Mouse (Mus musculus): ENCODE measurements at regions not wholly inside any gene's neighbourhood (a gene's known extent, or its start where the extent isn't known, plus 50 kb on each side); places are given as distances from the start of the nearest gene placed in this dataset.

DNA sequence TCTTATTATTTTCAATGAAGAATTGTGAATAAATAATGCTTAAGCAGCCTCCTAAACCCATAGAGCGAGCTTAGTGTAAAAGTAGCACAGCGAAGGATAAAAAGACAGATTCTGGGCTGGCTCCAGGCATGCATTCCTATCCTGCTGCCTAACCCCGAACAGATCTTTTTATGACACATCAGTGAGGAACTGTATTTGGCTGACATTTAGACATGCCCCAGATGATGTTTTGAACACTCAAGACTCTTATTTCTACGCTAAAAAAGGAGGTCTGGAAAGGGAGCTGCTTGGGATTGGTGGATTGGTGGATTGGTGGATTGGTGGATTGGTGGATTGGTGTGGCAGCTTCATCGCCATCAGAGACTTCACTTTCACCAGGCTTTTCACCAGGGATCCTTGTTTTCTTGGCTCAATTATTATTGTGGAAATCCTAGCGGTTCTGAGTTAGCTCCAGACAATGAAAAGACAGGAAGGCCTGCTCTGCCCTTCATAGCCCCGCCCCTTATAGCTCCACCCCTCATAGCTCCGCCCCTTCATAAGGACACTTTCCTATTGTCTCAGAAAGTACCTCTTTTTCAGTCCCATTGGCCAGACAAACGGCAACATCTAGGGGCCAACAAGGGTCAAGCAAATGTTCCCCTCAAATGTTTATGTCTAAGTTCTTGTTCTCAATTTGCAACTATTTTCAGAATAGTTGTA, 59.6 kb upstream of the Plxnc1 start:
- H3K4me2 ChIP-seq (ENCODE audit: low read depth, low read length) = no peak overlapping the region
- no peaks in the 10 kb centered on the region for H3K36me3 ChIP-seq (replicated peaks; ENCODE audit: control insufficient read depth, insufficient read depth, low read depth, low read length)
- H3K4me3 ChIP-seq (ENCODE audit: low read depth, low read length) = no peak overlapping the region
- DNase-seq (ENCODE audit: low spot score) (no peak), ATAC-seq (replicated peaks; ENCODE audit: insufficient number of reproducible peaks, low FRiP score, low TSS enrichment, low read depth) (no peak)
- no peaks in the 10 kb centered on the region for H3K27me3 ChIP-seq (ENCODE audit: control insufficient read depth, insufficient read depth, low read length)
- no peaks in the 10 kb centered on the region for H3K9me3 ChIP-seq (replicated peaks; ENCODE audit: control insufficient read depth, low read length)
- 86% methylated on average over 9 of the region's 9 CpGs for WGBS
- no peak overlapping the region for H3K27ac ChIP-seq (replicated peaks; ENCODE audit: low read depth, low read length)
- H3K4me1 ChIP-seq (ENCODE audit: control insufficient read depth, insufficient read depth, low read length) = no peaks in the 10 kb centered on the region
- H3K9ac ChIP-seq (replicated peaks; ENCODE audit: low read length) = no peak overlapping the region

DNA sequence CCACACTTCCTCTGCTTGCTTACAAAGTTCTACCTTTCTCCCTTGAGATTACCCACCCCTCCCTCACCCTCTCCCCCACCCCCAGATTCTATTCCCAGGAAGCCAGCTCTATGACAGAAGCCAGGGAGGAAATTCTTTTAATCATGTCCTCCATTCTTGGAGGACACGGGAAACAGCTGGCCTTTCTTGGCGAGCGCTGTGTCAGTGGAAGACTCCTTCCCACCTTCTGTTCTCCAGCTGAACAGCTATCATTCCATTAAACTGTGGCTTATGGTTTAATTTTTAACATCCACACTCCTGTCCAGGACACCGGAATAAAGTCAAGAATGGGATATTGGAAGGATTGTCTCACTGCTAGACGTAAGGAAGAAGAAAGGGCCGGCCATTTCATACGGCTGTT, 59.0 kb upstream of the Plxnc1 start:
- Histone ChIP-seq H3K4me2 (ENCODE audit: low read depth, low read length) (no peak overlapping the region), H3K27ac (replicated peaks; ENCODE audit: low read depth, low read length) (no peak overlapping the region), H3K36me3 (replicated peaks; ENCODE audit: control insufficient read depth, insufficient read depth, low read depth, low read length) (no peaks in the 10 kb centered on the region), H3K9ac (replicated peaks; ENCODE audit: low read length) (no peak overlapping the region), H3K4me3 (ENCODE audit: low read depth, low read length) (no peak overlapping the region), H3K9me3 (replicated peaks; ENCODE audit: control insufficient read depth, low read length) (no peaks in the 10 kb centered on the region), H3K4me1 (ENCODE audit: control insufficient read depth, insufficient read depth, low read length) (no peaks in the 10 kb centered on the region), H3K27me3 (ENCODE audit: control insufficient read depth, insufficient read depth, low read length) (no peaks in the 10 kb centered on the region)
- whole genome bisulfite sequencing = 88% methylated on average over 7 of the region's 7 CpGs
- no peak for DNase-seq (ENCODE audit: low spot score)
- no peak for ATAC-seq (replicated peaks; ENCODE audit: insufficient number of reproducible peaks, low FRiP score, low TSS enrichment, low read depth)

- H3K4me2 ChIP-seq (ENCODE audit: low read depth, low read length) = no peak overlapping the region
- ATAC-seq (replicated peaks; ENCODE audit: insufficient number of reproducible peaks, low FRiP score, low TSS enrichment, low read depth) (no peak), DNase-seq (ENCODE audit: low spot score) (no peak)
- no peaks in the 10 kb centered on the region for H3K36me3 ChIP-seq (replicated peaks; ENCODE audit: control insufficient read depth, insufficient read depth, low read depth, low read length)
- H3K9ac ChIP-seq (replicated peaks; ENCODE audit: low read length) = no peak overlapping the region
- H3K27ac ChIP-seq (replicated peaks; ENCODE audit: low read depth, low read length) = no peak overlapping the region
- no peaks in the 10 kb centered on the region for H3K27me3 ChIP-seq (ENCODE audit: control insufficient read depth, insufficient read depth, low read length)
- H3K4me1 ChIP-seq (ENCODE audit: control insufficient read depth, insufficient read depth, low read length) = no peaks in the 10 kb centered on the region
- H3K9me3 ChIP-seq (replicated peaks; ENCODE audit: control insufficient read depth, low read length) = no peaks in the 10 kb centered on the region
- H3K4me3 ChIP-seq (ENCODE audit: low read depth, low read length) = no peak overlapping the region
- WGBS = 82% methylated on average over 6 of the region's 6 CpGs
Observed at GRCm38 (mm10) chr10:95001650-95002049, 57.0 kb upstream of the Plxnc1 start.

DNA sequence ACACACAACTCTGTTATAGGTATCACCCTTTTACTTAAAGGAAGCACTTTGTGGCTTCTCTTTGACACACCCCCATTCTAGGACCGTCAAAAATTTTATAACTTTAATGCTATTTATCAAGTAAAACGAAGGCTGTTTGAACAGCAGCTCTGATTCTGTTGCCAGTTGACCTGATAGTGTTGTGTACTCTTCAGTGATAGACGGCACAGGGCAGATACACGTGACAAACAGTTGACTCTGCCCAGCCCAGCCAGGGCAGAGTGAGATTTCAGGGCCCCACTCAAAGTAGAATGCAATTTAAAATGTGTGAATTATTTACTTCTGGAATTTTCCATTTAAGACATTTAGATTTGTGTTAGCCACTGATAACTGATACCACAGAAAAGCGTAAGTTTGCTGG, 55.1 kb upstream of the Plxnc1 start:
- H3K9me3 ChIP-seq (replicated peaks; ENCODE audit: control insufficient read depth, low read length) = no peaks in the 10 kb centered on the region
- H3K4me3 ChIP-seq (ENCODE audit: low read depth, low read length) = no peak overlapping the region
- ATAC-seq (replicated peaks; ENCODE audit: insufficient number of reproducible peaks, low FRiP score, low TSS enrichment, low read depth) (no peak), DNase-seq (ENCODE audit: low spot score) (no peak)
- H3K27ac ChIP-seq (replicated peaks; ENCODE audit: low read depth, low read length) = no peak overlapping the region
- no peaks in the 10 kb centered on the region for H3K27me3 ChIP-seq (ENCODE audit: control insufficient read depth, insufficient read depth, low read length)
- no peaks in the 10 kb centered on the region for H3K4me1 ChIP-seq (ENCODE audit: control insufficient read depth, insufficient read depth, low read length)
- WGBS = 90% methylated on average over 5 of the region's 5 CpGs
- no peak overlapping the region for H3K4me2 ChIP-seq (ENCODE audit: low read depth, low read length)
- no peak overlapping the region for H3K9ac ChIP-seq (replicated peaks; ENCODE audit: low read length)
- no peaks in the 10 kb centered on the region for H3K36me3 ChIP-seq (replicated peaks; ENCODE audit: control insufficient read depth, insufficient read depth, low read depth, low read length)
